Mouse (Mus musculus): Measurements from ENCODE around the gene Azin2. TPM values are rescaled to one million over a fixed set of nuclear protein-coding genes. Genes with fewer than 3 reads are reported as not detected.

Gene Azin2
- polyA plus RNA-seq, 1 experiment, result 46.0 TPM

- TF ChIP-seq POLR2A (IDR thresholded peaks at IDR 0.05; ENCODE audit: extremely low read depth, insufficient read depth, low read length) (no peak), CTCF (IDR thresholded peaks at IDR 0.05; ENCODE audit: extremely low read depth, insufficient read depth, low read length) (no peak)
- no peaks in the 10 kb centered on the region for H3K4me1 ChIP-seq (ENCODE audit: control insufficient read depth, insufficient read depth, low read length)
- no peak overlapping the region for H3K4me3 ChIP-seq (ENCODE audit: insufficient read depth, low read length)
- no peak overlapping the region for H3K27ac ChIP-seq (ENCODE audit: insufficient read depth, low read length)
Measured at GRCm38 (mm10) chr4:128981833-128982180, 19.6 kb upstream of the Azin2 start.

GRCm38 (mm10) chr4:128980890-128981832 is 18.9 kb upstream of the Azin2 start:
- Histone ChIP-seq H3K4me3 (ENCODE audit: insufficient read depth, low read length) (no peak overlapping the region), H3K4me1 (ENCODE audit: control insufficient read depth, insufficient read depth, low read length) (no peaks in the 10 kb centered on the region), H3K27ac (ENCODE audit: insufficient read depth, low read length) (no peak overlapping the region)
- TF ChIP-seq CTCF (IDR thresholded peaks at IDR 0.05; ENCODE audit: extremely low read depth, insufficient read depth, low read length) (no peak), POLR2A (IDR thresholded peaks at IDR 0.05; ENCODE audit: extremely low read depth, insufficient read depth, low read length) (no peak)

- Histone ChIP-seq H3K4me3 (ENCODE audit: insufficient read depth, low read length) (no peak overlapping the region), H3K4me1 (ENCODE audit: control insufficient read depth, insufficient read depth, low read length) (no peaks in the 10 kb centered on the region), H3K27ac (ENCODE audit: insufficient read depth, low read length) (no peak overlapping the region)
- TF ChIP-seq POLR2A (IDR thresholded peaks at IDR 0.05; ENCODE audit: extremely low read depth, insufficient read depth, low read length) (no peak), CTCF (IDR thresholded peaks at IDR 0.05; ENCODE audit: extremely low read depth, insufficient read depth, low read length) (no peak)
Measured at GRCm38 (mm10) chr4:128978634-128979033, 16.4 kb upstream of the Azin2 start.

- no peak overlapping the region for H3K27ac ChIP-seq (ENCODE audit: insufficient read depth, low read length)
- H3K4me1 ChIP-seq (ENCODE audit: control insufficient read depth, insufficient read depth, low read length), result no peaks in the 10 kb centered on the region
- TF ChIP-seq CTCF (IDR thresholded peaks at IDR 0.05; ENCODE audit: extremely low read depth, insufficient read depth, low read length) (no peak), POLR2A (IDR thresholded peaks at IDR 0.05; ENCODE audit: extremely low read depth, insufficient read depth, low read length) (no peak)
- no peak overlapping the region for H3K4me3 ChIP-seq (ENCODE audit: insufficient read depth, low read length)
Measured at GRCm38 (mm10) chr4:128977217-128977616, 15.0 kb upstream of the Azin2 start.

GRCm38 (mm10) chr4:128976577-128976976 is 14.3 kb upstream of the Azin2 start:
- H3K27ac ChIP-seq (ENCODE audit: insufficient read depth, low read length), result no peak overlapping the region
- H3K4me3 ChIP-seq (ENCODE audit: insufficient read depth, low read length), result no peak overlapping the region
- no peak for TF ChIP-seq POLR2A (IDR thresholded peaks at IDR 0.05; ENCODE audit: extremely low read depth, insufficient read depth, low read length)
- TF ChIP-seq CTCF (IDR thresholded peaks at IDR 0.05; ENCODE audit: extremely low read depth, insufficient read depth, low read length), result no peak
- H3K4me1 ChIP-seq (ENCODE audit: control insufficient read depth, insufficient read depth, low read length), result no peaks in the 10 kb centered on the region

GRCm38 (mm10) chr4:128974677-128975076 is 12.4 kb upstream of the Azin2 start:
- Histone ChIP-seq H3K4me3 (ENCODE audit: insufficient read depth, low read length) (no peak overlapping the region), H3K4me1 (ENCODE audit: control insufficient read depth, insufficient read depth, low read length) (no peaks in the 10 kb centered on the region), H3K27ac (ENCODE audit: insufficient read depth, low read length) (no peak overlapping the region)
- TF ChIP-seq CTCF (IDR thresholded peaks at IDR 0.05; ENCODE audit: extremely low read depth, insufficient read depth, low read length), result no peak
- no peak for TF ChIP-seq POLR2A (IDR thresholded peaks at IDR 0.05; ENCODE audit: extremely low read depth, insufficient read depth, low read length)

GRCm38 (mm10) chr4:128971065-128971694 is 8.9 kb upstream of the Azin2 start:
- H3K4me3 ChIP-seq (ENCODE audit: insufficient read depth, low read length), result no peak overlapping the region
- no peak overlapping the region for H3K27ac ChIP-seq (ENCODE audit: insufficient read depth, low read length)
- TF ChIP-seq CTCF (IDR thresholded peaks at IDR 0.05; ENCODE audit: extremely low read depth, insufficient read depth, low read length) (peak; percentile 84), POLR2A (IDR thresholded peaks at IDR 0.05; ENCODE audit: extremely low read depth, insufficient read depth, low read length) (no peak)
- no peaks in the 10 kb centered on the region for H3K4me1 ChIP-seq (ENCODE audit: control insufficient read depth, insufficient read depth, low read length)

GRCm38 (mm10) chr4:128970417-128970807 is 8.2 kb upstream of the Azin2 start:
- TF ChIP-seq CTCF (IDR thresholded peaks at IDR 0.05; ENCODE audit: extremely low read depth, insufficient read depth, low read length), result no peak
- TF ChIP-seq POLR2A (IDR thresholded peaks at IDR 0.05; ENCODE audit: extremely low read depth, insufficient read depth, low read length), result no peak
- no peak overlapping the region for H3K4me3 ChIP-seq (ENCODE audit: insufficient read depth, low read length)
- H3K4me1 ChIP-seq (ENCODE audit: control insufficient read depth, insufficient read depth, low read length), result no peaks in the 10 kb centered on the region
- no peak overlapping the region for H3K27ac ChIP-seq (ENCODE audit: insufficient read depth, low read length)

- H3K4me1 ChIP-seq (ENCODE audit: control insufficient read depth, insufficient read depth, low read length), result no peaks in the 10 kb centered on the region
- no peak for TF ChIP-seq CTCF (IDR thresholded peaks at IDR 0.05; ENCODE audit: extremely low read depth, insufficient read depth, low read length)
- TF ChIP-seq POLR2A (IDR thresholded peaks at IDR 0.05; ENCODE audit: extremely low read depth, insufficient read depth, low read length), result no peak
- H3K27ac ChIP-seq (ENCODE audit: insufficient read depth, low read length), result no peak overlapping the region
- H3K4me3 ChIP-seq (ENCODE audit: insufficient read depth, low read length), result no peak overlapping the region
Measured at GRCm38 (mm10) chr4:128969607-128970416, 7.6 kb upstream of the Azin2 start.

Measured in cortical plate, adult 2 months (tissue).